Mouse (Mus musculus): ENCODE data around the gene Naa60. TPM values are rescaled to one million over a fixed set of nuclear protein-coding genes. Genes with fewer than 3 reads are reported as not detected.
A peak's percentile ranks its signal among the peaks of the same experiment; 100 is the strongest.

Gene Naa60
- 31.2 TPM for polyA plus RNA-seq (2012; fragmentation: generic; extraction: Trizol)

DNA sequence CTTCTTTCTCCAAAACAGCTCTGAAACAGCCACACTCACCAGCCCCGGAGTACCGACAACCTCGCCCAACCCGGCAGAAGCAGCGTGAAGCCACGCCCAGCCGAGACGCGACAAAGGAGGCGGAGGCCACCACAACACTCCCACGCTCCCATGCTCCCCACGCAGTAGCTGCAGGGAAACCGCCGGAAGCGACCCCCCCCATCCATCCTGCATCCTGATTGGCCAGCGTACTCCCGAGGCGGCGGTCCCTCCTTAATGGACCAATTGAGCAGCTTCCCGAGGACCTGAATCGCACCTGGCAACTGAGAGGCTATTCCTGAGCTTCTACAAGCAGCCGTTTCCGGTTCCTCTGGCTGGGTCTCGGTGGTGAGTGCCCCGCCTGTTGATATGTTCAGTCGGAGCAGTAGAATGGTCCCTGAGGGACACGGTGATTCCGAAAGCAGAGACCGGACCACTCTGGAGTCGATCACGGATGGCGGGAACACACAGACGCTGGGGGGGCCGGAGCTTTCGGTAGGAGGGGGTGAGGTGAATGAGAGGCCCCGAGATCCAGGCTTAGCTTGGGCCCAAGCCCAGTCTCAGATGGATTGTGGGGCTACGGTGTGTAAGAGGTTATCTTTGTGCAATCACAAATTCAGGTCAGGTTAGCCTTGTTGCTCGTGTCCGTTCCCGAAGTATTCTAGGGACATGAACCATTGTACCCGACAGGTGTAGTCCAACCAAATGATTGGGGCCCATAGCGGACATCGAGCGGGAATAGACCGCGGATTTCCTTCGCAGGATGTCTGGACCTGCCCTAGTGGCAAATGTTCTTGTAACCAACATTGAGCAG is at the start of gene Naa60:
Gene Naa60 (plus strand): TSS at position 160 of the 832 bp plus-strand sequence.
- Histone ChIP-seq H3ac (ENCODE audit: control insufficient read depth, insufficient read length) (no peak within 1 kb of the TSS), H3K36me3 (ENCODE audit: control insufficient read depth, insufficient read depth) (peaks cover 13% of the 10 kb centered on the region), H3K4me3 (peak within 1 kb of the TSS; percentile 29), H3K4me2 (ENCODE audit: low read depth) (peak within 1 kb of the TSS; percentile 87), H3K79me2 (ENCODE audit: control insufficient read depth, insufficient read depth) (no peaks in the 10 kb centered on the region), H3K27me3 (ENCODE audit: control insufficient read depth, insufficient read depth, insufficient read length) (no peaks in the 10 kb centered on the region)
- TF ChIP-seq REST (IDR thresholded peaks at IDR 0.05; ENCODE audit: insufficient read depth, insufficient read length): no peak
- peak; percentile 43 for TF ChIP-seq POLR2A (IDR thresholded peaks at IDR 0.05; ENCODE audit: insufficient read length, low read depth)
- peak; percentile 53 for TF ChIP-seq POLR2AphosphoS2 (IDR thresholded peaks at IDR 0.05; ENCODE audit: insufficient read length, low read depth)

DNA sequence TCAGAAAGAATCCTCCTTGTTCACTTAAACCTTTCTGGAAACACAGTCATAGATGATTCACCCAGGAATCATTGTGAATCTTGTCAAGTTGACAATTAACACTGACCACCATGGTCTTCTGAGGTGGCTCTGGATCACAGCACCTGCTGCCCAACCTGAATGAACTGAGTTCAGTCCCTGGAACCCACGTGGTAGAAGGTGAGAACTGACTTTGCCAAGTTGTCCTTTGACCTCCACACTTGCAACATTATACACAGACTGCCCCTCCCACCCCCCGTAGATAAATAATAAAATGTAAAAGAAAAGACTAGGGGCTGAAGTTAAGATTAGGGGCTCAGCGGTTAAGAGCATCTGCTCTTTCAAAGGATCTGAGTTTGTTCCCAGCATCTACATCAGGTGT is 44.2 kb upstream of the Naa60 start:
- Histone ChIP-seq H3K79me2 (ENCODE audit: control insufficient read depth, insufficient read depth) (no peaks in the 10 kb centered on the region), H3K4me3 (no peak overlapping the region), H3ac (ENCODE audit: control insufficient read depth, insufficient read length) (no peak overlapping the region), H3K36me3 (ENCODE audit: control insufficient read depth, insufficient read depth) (no peaks in the 10 kb centered on the region), H3K27me3 (ENCODE audit: control insufficient read depth, insufficient read depth, insufficient read length) (no peaks in the 10 kb centered on the region), H3K4me2 (ENCODE audit: low read depth) (no peak overlapping the region)
- TF ChIP-seq USF1 (IDR thresholded peaks at IDR 0.05; ENCODE audit: low read depth) (no peak), POLR2A (IDR thresholded peaks at IDR 0.05; ENCODE audit: insufficient read length, low read depth) (no peak), TCF12 (IDR thresholded peaks at IDR 0.05; ENCODE audit: insufficient read depth, poor library complexity, severe bottlenecking) (no peak), MAX (IDR thresholded peaks at IDR 0.05; ENCODE audit: low read depth) (no peak), CEBPB (IDR thresholded peaks at IDR 0.05; ENCODE audit: insufficient read depth, poor library complexity, severe bottlenecking) (no peak), MYOD1 (IDR thresholded peaks at IDR 0.05; ENCODE audit: control insufficient read depth in 1 of 3, insufficient read length in 2 of 3, low read depth in 2 of 3) (no peak), MYOG (IDR thresholded peaks at IDR 0.05; ENCODE audit: control insufficient read depth in 1 of 3, insufficient read depth in 1 of 3, insufficient read length in 2 of 3, low read depth in 2 of 3) (no peak), E2F4 (IDR thresholded peaks at IDR 0.05; ENCODE audit: insufficient read depth) (no peak), REST (IDR thresholded peaks at IDR 0.05; ENCODE audit: insufficient read depth, insufficient read length) (no peak), POLR2AphosphoS2 (IDR thresholded peaks at IDR 0.05; ENCODE audit: insufficient read length, low read depth) (no peak), SRF (IDR thresholded peaks at IDR 0.05; ENCODE audit: control insufficient read depth, insufficient read length, low read depth) (no peak), TCF3 (IDR thresholded peaks at IDR 0.05; ENCODE audit: insufficient read length, low read depth) (no peak)

DNA sequence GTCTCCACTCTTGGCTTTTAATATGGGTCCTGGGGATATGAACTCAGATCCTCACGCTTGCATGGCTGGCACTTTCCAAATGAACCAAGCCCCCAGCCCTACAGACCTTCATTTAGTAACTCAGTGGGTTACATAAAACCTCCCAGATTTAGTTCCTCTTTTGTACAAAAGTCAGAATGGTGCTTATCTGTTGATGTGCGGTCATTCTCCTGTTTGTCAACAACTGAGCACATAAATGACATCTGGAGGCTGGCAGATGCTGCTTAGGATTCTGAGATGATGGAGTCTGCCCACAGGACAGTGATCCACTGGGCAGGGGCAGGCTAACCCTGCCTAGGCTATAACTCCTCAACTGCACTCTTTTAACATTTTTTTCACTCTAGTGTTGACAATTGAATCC is 42.4 kb upstream of the Naa60 start:
- H3K36me3 ChIP-seq (ENCODE audit: control insufficient read depth, insufficient read depth): no peaks in the 10 kb centered on the region
- H3K4me3 ChIP-seq: no peak overlapping the region
- TF ChIP-seq POLR2AphosphoS2 (IDR thresholded peaks at IDR 0.05; ENCODE audit: insufficient read length, low read depth) (no peak), MAX (IDR thresholded peaks at IDR 0.05; ENCODE audit: low read depth) (no peak), MYOD1 (IDR thresholded peaks at IDR 0.05; ENCODE audit: control insufficient read depth in 1 of 3, insufficient read length in 2 of 3, low read depth in 2 of 3) (no peak), POLR2A (IDR thresholded peaks at IDR 0.05; ENCODE audit: insufficient read length, low read depth) (no peak), TCF3 (IDR thresholded peaks at IDR 0.05; ENCODE audit: insufficient read length, low read depth) (no peak), TCF12 (IDR thresholded peaks at IDR 0.05; ENCODE audit: insufficient read depth, poor library complexity, severe bottlenecking) (no peak), CEBPB (IDR thresholded peaks at IDR 0.05; ENCODE audit: insufficient read depth, poor library complexity, severe bottlenecking) (no peak)
- H3ac ChIP-seq (ENCODE audit: control insufficient read depth, insufficient read length): no peak overlapping the region
- no peaks in the 10 kb centered on the region for H3K79me2 ChIP-seq (ENCODE audit: control insufficient read depth, insufficient read depth)
- no peak overlapping the region for H3K4me2 ChIP-seq (ENCODE audit: low read depth)
- H3K27me3 ChIP-seq (ENCODE audit: control insufficient read depth, insufficient read depth, insufficient read length): no peaks in the 10 kb centered on the region

DNA sequence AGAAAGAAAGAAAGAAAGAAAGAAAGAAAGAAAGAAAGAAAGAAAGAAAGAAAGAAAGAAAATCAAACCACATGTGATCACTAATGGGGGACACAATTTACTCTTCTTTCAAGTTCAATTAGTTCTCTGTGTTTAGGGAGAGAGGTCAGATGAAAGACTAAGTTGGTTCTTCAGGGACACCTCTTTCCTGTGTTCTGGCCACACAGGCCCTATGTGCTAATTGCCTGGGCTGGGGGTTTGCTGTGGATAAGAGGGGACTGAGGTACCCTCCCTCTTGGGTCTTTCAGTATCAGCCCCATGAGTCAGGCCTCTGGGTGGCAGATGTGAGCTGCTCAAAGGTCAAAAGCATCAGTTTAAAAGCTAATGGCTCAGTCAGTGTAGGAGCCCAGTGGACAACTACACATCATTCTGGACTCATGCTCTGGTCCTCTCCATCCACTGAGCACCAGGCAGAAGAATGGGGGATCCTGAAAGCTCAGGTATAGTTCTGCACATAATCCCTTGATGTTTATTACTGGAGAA is 41.5 kb upstream of the Naa60 start, which contains the start of gene Olfr15:
Gene Olfr15 (plus strand): TSS at position 291 of the 522 bp plus-strand sequence.
- H3ac ChIP-seq (ENCODE audit: control insufficient read depth, insufficient read length): no peak within 1 kb of the TSS
- H3K27me3 ChIP-seq (ENCODE audit: control insufficient read depth, insufficient read depth, insufficient read length): no peaks in the 10 kb centered on the region
- H3K36me3 ChIP-seq (ENCODE audit: control insufficient read depth, insufficient read depth): no peaks in the 10 kb centered on the region
- no peak for TF ChIP-seq POLR2AphosphoS2 (IDR thresholded peaks at IDR 0.05; ENCODE audit: insufficient read length, low read depth)
- no peak for TF ChIP-seq REST (IDR thresholded peaks at IDR 0.05; ENCODE audit: insufficient read depth, insufficient read length)
- TF ChIP-seq E2F4 (IDR thresholded peaks at IDR 0.05; ENCODE audit: insufficient read depth): no peak
- TF ChIP-seq MAX (IDR thresholded peaks at IDR 0.05; ENCODE audit: low read depth): no peak
- no peak for TF ChIP-seq USF1 (IDR thresholded peaks at IDR 0.05; ENCODE audit: low read depth)
- no peak for TF ChIP-seq CEBPB (IDR thresholded peaks at IDR 0.05; ENCODE audit: insufficient read depth, poor library complexity, severe bottlenecking)
- no peak for TF ChIP-seq MYOD1 (IDR thresholded peaks at IDR 0.05; ENCODE audit: control insufficient read depth in 1 of 3, insufficient read length in 2 of 3, low read depth in 2 of 3)
- no peak for TF ChIP-seq POLR2A (IDR thresholded peaks at IDR 0.05; ENCODE audit: insufficient read length, low read depth)
- TF ChIP-seq MYOG (IDR thresholded peaks at IDR 0.05; ENCODE audit: control insufficient read depth in 1 of 3, insufficient read depth in 1 of 3, insufficient read length in 2 of 3, low read depth in 2 of 3): no peak
- no peak for TF ChIP-seq SRF (IDR thresholded peaks at IDR 0.05; ENCODE audit: control insufficient read depth, insufficient read length, low read depth)
- no peak for TF ChIP-seq TCF3 (IDR thresholded peaks at IDR 0.05; ENCODE audit: insufficient read length, low read depth)
- TF ChIP-seq TCF12 (IDR thresholded peaks at IDR 0.05; ENCODE audit: insufficient read depth, poor library complexity, severe bottlenecking): no peak
- no peak within 1 kb of the TSS for H3K4me2 ChIP-seq (ENCODE audit: low read depth)
- H3K4me3 ChIP-seq: no peak within 1 kb of the TSS
- H3K79me2 ChIP-seq (ENCODE audit: control insufficient read depth, insufficient read depth): no peaks in the 10 kb centered on the region
